Mouse (Mus musculus) heart, embryonic 10.5 days (tissue): Measurements from ENCODE around the gene Gmip. TPM values are rescaled to one million over a fixed set of nuclear protein-coding genes. Genes with fewer than 3 reads are reported as not detected.

Experiments
- DNase-seq: peaks from one replicate; pipeline ENCODE4 v3.0.0-alpha.2; 2017; ENCODE audit warnings: low spot score
- H3K27ac ChIP-seq: fragments of 300-500 bp; sonication (generic); 2 replicates; pipeline ENCODE4 v1.5.1; 2016; ENCODE audit warnings: mild to moderate bottlenecking
- H3K27me3 ChIP-seq: fragments of 300-500 bp; sonication (generic); 2 replicates; pipeline ENCODE4 v1.6.1; 2016; ENCODE audit warnings: mild to moderate bottlenecking; ENCODE audit not compliant: poor library complexity, insufficient read depth, severe bottlenecking
- H3K36me3 ChIP-seq: fragments of 300-500 bp; sonication (generic); 2 replicates; pipeline ENCODE4 v1.6.1; 2016; ENCODE audit warnings: mild to moderate bottlenecking, moderate library complexity
- H3K4me1 ChIP-seq: fragments of 300-500 bp; sonication (generic); 2 replicates; pipeline ENCODE4 v1.6.1; 2016; ENCODE audit warnings: mild to moderate bottlenecking
- H3K4me3 ChIP-seq: fragments of 300-500 bp; sonication (generic); 2 replicates; pipeline ENCODE4 v1.5.1; 2016; ENCODE audit warnings: mild to moderate bottlenecking, moderate library complexity
- H3K9me3 ChIP-seq: fragments of 300-500 bp; sonication (generic); 2 replicates; pipeline ENCODE4 v1.6.1; 2016; ENCODE audit warnings: mild to moderate bottlenecking, moderate library complexity
- WGBS: fragments of 180-500 bp; shearing (Covaris S2); methylation state at CpG from one replicate; pipeline ENCODE4 v1.1.7; 2016; 5-methylcytosine and 5-hydroxymethylcytosine counted together
- polyA plus RNA-seq: library from polyadenylated mRNA; unstranded; fragments of >200 nt; fragmentation: Nextera tagmentation; extraction: Ambion mirVana; gene quantifications from 2 replicates; pipeline ENCODE4 v1.2.1, GENCODE M21; 2016

Gmip gene
- polyA plus RNA-seq, 1 experiment from 2014 or later, result 10.3 TPM

DNA sequence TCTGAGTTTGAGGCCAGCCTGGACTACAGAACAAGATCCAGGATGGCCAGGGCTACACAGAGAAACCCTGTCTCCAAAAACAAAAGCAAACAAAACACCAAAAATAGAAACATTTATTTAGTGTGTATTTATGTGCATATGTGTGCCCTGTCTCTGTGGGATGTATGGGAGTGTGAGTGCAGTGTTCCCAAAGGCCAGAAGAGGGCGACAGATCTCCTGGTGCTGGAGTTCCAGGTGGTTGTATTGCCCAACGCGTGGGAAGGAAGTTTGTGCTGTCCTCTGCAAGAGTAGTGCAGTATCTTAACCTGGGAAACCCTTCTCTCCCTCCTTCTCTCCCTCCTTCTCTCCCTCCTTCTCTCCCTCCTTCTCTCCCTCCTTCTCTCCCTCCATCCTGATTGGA, 41.4 kb downstream of the Gmip start:
- no peak for DNase-seq
- 44% methylated on average over 3 of the region's 3 CpGs for WGBS
- H3K36me3 ChIP-seq, result no peaks in the 10 kb centered on the region

DNA sequence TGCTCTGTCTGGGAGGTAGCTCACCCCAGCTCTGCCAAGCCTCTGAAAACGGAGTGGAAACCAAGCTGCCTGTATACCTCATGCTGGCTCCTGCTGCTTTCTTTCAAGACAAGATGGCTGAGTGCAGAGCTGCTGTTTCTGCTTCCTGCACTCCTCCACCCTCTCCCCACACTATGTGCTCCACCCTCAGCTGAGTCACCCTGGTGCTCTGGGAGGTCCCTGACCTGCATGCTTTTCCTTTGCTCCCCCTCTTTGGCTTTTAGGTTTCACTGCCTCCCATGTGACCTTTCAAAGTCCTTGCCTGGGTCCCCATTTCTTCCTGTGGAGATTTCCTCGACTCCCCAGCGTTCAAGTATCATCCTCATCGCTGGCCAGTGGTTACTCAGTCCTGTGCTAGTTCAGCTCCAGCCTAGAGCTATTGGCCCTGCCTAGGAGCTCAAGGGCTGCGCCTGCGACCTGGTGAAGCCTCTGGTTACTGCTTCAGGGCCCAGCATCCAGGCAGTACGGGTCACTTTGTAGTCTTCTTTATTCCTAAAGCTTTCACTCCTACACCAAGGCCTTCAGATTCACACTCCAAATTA, 42.5 kb downstream of the Gmip start:
- Histone ChIP-seq H3K4me1 (peaks cover 7% of the 10 kb centered on the region), H3K9me3 (no peaks in the 10 kb centered on the region), H3K36me3 (no peaks in the 10 kb centered on the region), H3K4me3 (no peak overlapping the region), H3K27ac (peak overlapping the region; percentile 25; the same call in 1 of the 2 replicates), H3K27me3 (no peaks in the 10 kb centered on the region)
- no peak for DNase-seq
- 72% methylated on average over 7 of the region's 7 CpGs for WGBS

More for the DNA sequence above, 41.4 kb downstream of the Gmip start:
- Histone ChIP-seq H3K4me3 (no peak overlapping the region), H3K27ac (no peak overlapping the region), H3K4me1 (peaks cover 7% of the 10 kb centered on the region), H3K9me3 (no peaks in the 10 kb centered on the region), H3K27me3 (no peaks in the 10 kb centered on the region)

GRCm38 (mm10) chr8:69853869-69854268, 45.4 kb downstream of the Gmip start:
- H3K9me3 ChIP-seq, result no peaks in the 10 kb centered on the region
- H3K27ac ChIP-seq, result no peak overlapping the region
- WGBS, result 92% methylated on average over 10 of the region's 10 CpGs
- H3K27me3 ChIP-seq, result no peaks in the 10 kb centered on the region
- no peak for DNase-seq
- peaks cover 5% of the 10 kb centered on the region for H3K4me1 ChIP-seq
- H3K4me3 ChIP-seq, result no peak overlapping the region
- H3K36me3 ChIP-seq, result no peaks in the 10 kb centered on the region

DNA sequence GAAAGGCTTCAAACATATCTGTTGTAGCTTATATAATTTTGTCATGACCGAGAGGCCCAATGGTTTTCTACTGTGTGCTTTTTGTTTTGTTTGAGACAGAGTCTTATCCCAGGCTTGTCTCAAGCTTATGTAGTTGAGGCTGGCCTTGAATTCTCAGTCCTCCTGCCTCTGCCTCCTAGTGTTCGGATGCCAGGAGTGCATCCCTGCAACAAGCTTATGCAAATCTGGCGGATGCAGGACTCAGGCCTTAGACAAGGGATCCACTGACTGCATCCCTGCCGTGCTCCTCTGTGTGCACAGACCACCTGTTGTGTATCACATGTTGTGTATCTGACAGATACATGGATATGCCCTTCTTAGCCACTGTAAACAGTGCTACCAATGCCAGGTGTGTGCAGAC, 52.3 kb downstream of the Gmip start:
- no peaks in the 10 kb centered on the region for H3K4me1 ChIP-seq
- H3K36me3 ChIP-seq, result no peaks in the 10 kb centered on the region
- DNase-seq, result no peak
- H3K9me3 ChIP-seq, result no peaks in the 10 kb centered on the region
- 46% methylated on average over 4 of the region's 4 CpGs for WGBS
- H3K4me3 ChIP-seq, result no peak overlapping the region
- no peak overlapping the region for H3K27ac ChIP-seq
- H3K27me3 ChIP-seq, result no peaks in the 10 kb centered on the region

DNA sequence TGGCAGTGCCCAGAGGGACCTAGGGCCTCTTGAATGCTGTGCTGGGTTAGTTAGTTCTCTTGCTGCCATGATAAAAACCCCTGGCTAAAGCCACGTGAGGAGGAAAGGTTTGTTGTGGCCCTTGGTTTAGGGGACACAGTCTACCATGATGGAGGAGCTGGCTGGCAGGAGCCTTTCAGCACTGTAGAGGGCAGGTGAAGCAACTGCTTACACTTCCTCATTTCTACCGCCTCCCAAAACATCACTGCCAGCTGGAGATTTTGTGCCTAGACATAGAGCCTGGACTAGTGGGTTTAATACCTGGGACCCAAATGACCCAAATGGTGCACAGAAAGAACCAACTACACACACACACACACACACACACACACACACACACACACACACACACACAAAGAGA, 52.8 kb downstream of the Gmip start:
- H3K9me3 ChIP-seq, result no peaks in the 10 kb centered on the region
- no peak overlapping the region for H3K27ac ChIP-seq
- H3K4me3 ChIP-seq, result no peak overlapping the region
- no peaks in the 10 kb centered on the region for H3K27me3 ChIP-seq
- 55% methylated on average over 2 of the region's 2 CpGs for WGBS
- no peaks in the 10 kb centered on the region for H3K4me1 ChIP-seq
- H3K36me3 ChIP-seq, result no peaks in the 10 kb centered on the region
- DNase-seq, result no peak

DNA sequence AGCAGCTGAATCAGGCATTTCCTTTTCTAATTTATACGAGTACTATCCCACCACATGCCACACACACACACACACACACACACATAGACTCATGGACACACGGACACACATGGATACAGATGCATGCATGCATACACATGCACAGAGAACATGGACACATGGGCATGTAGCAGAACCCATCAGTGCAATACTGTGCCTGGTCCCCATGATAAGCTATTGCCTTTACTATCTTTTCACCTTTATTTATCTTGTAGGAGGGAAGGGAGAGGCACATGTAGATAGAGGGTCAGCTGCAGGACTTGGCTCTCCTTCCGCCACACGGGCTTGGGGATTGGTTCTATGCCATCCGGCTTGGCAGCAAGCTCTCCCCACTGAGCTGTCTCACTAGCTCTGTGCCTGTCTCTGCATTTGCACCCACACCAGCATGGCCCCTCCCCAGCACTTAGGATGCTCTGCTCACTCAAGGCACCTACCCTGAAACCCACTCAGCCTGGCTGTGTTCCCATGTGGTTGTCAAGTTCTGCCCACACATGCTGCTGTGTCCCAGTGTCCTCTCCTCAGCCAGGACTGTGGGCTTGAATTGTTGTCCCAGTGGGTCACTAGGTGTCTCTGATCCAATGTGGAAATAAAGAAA, 55.0 kb downstream of the Gmip start:
- H3K36me3 ChIP-seq, result no peaks in the 10 kb centered on the region
- H3K9me3 ChIP-seq, result no peaks in the 10 kb centered on the region
- DNase-seq, result no peak
- no peak overlapping the region for H3K27ac ChIP-seq
- H3K4me1 ChIP-seq, result peaks cover 9% of the 10 kb centered on the region
- H3K27me3 ChIP-seq, result peaks cover 6% of the 10 kb centered on the region; the same call in 1 of the 2 replicates
- no peak overlapping the region for H3K4me3 ChIP-seq
- 71% methylated on average over 5 of the region's 5 CpGs for WGBS

DNA sequence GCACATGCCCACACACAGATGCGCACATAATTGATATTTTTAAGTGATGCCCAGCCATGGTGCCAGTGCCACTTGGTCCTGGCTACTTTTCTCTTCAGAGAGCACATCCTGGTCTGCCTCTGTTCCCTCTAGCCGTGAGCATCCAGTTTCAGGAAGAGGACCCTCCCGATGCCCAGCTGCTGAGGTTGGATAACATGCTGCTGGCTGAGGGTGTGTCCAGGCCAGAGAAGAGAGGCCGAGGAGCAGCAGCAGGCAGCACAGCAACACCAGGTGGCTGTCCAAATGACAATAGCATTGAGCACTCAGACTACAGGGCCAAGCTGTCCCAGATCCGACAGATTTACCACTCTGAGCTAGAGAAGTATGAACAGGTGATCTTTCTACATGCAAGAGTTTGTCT, 55.7 kb downstream of the Gmip start:
- peaks cover 6% of the 10 kb centered on the region; the same call in 1 of the 2 replicates for H3K27me3 ChIP-seq
- 67% methylated on average over 5 of the region's 5 CpGs for WGBS
- H3K9me3 ChIP-seq, result no peaks in the 10 kb centered on the region
- peaks cover 9% of the 10 kb centered on the region for H3K4me1 ChIP-seq
- H3K27ac ChIP-seq, result no peak overlapping the region
- no peaks in the 10 kb centered on the region for H3K36me3 ChIP-seq
- DNase-seq, result peak; percentile 73
- H3K4me3 ChIP-seq, result no peak overlapping the region

- H3K4me3 ChIP-seq, result no peak overlapping the region
- H3K27ac ChIP-seq, result no peak overlapping the region
- 61% methylated on average over 5 of the region's 5 CpGs for WGBS
- H3K36me3 ChIP-seq, result no peaks in the 10 kb centered on the region
- H3K4me1 ChIP-seq, result peaks cover 9% of the 10 kb centered on the region
- H3K27me3 ChIP-seq, result peaks cover 33% of the 10 kb centered on the region
- no peak for DNase-seq
- H3K9me3 ChIP-seq, result no peaks in the 10 kb centered on the region
Observed at GRCm38 (mm10) chr8:69867696-69868326, 59.3 kb downstream of the Gmip start.

DNA sequence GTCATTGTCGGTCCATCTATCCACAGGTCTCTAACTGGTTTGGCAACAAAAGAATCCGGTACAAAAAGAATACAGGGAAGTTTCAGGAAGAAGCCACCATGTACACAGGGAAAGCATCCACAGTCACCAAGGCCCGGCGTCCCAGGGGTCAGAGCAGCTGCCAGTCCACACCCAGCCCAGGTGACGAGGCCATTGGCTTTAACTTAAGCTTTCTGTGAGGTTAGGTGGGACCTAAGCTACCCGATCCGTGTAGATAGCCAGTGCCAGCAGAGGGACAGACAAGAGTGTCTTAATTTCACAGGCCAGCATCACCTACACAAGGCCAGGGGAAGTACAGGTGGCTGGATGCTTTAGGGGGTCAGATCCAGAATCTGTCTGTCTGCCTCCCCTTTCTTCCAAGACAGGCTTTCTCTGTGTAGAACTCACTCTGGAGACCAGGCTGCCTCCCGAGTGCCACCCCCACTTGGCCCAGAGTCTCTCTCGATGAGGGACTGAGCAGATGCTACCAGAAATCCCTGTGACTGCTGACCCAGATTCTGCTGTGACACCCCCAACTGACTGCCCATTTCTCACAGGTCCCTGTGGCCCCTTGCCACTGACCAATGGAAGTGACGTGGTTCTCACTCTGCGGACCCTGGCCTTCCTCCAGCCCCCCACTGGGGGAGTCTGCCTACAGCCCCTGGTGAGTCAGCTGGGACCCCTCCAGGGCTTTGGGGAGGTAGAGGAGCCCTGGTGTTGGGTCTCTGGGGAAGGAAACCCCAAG, 61.7 kb downstream of the Gmip start:
- WGBS, result 73% methylated on average over 11 of the region's 11 CpGs
- Histone ChIP-seq H3K27me3 (peaks cover 48% of the 10 kb centered on the region), H3K9me3 (no peaks in the 10 kb centered on the region), H3K27ac (no peak overlapping the region), H3K4me3 (no peak overlapping the region), H3K36me3 (no peaks in the 10 kb centered on the region), H3K4me1 (peaks cover 9% of the 10 kb centered on the region)
- DNase-seq, result no peak

DNA sequence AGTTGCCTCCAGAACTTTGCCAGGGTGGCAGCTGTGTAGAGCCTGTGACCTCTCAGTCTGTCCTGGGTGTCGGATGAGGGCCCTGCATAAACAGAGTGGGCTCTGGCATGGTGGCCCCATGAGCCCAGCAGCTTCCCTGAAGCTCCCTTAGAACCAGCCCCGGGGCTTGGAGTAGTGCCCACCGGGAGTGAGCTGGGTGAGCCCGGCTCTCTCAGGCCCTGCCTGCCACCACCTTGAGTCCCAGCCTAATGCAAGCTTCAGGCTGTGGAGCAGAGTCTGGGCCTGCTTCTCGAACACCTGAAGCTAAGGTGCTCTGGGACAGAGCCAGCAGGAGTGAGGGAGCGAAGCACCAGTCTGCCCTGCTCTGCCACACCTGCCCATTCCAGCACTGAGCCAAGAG, 62.4 kb downstream of the Gmip start:
- peak; percentile 70 for DNase-seq

More for the DNA sequence above, 62.4 kb downstream of the Gmip start:
- Histone ChIP-seq H3K27me3 (peaks cover 52% of the 10 kb centered on the region), H3K27ac (no peak overlapping the region), H3K36me3 (no peaks in the 10 kb centered on the region), H3K9me3 (no peaks in the 10 kb centered on the region), H3K4me1 (peaks cover 9% of the 10 kb centered on the region), H3K4me3 (no peak overlapping the region)
- 78% methylated on average over 6 of the region's 6 CpGs for WGBS
